Mouse (Mus musculus) MEL (cell line): Measurements from ENCODE around the gene Hoxd4. TPM values are rescaled to one million over a fixed set of nuclear protein-coding genes. Genes with fewer than 3 reads are reported as not detected.

Source experiments
- DNase-seq: peaks from one replicate; pipeline ENCODE4 v3.0.0; 2011; ENCODE audit warnings: low read depth, low spot score
- H3K27ac ChIP-seq: 2 replicates; pipeline ENCODE4 v1.5.1; 2012; ENCODE audit warnings: low read depth, mild to moderate bottlenecking, control low read depth, low read length, moderate library complexity; ENCODE audit not compliant: control insufficient read depth
- H3K27me3 ChIP-seq, 2 experiments: fragments of 150-350 bp in 1 of 2; sonication (generic) in 1 of 2; 2 replicates each; pipeline ENCODE4 v1.6.1; 2012; ENCODE audit warnings: low read length in 2 of 2, mild to moderate bottlenecking in 2 of 2, improper control_type of control experiment in 1 of 2, moderate library complexity in 1 of 2; ENCODE audit not compliant: insufficient read depth in 2 of 2, control insufficient read depth in 1 of 2
- H3K36me3 ChIP-seq, 2 experiments: 2 replicates each; pipeline ENCODE4 v1.6.1; 2012 to 2014; ENCODE audit warnings: low read length in 2 of 2, improper control_type of control experiment in 1 of 2, inconsistent platforms in 1 of 2, mild to moderate bottlenecking in 1 of 2; ENCODE audit not compliant: insufficient read depth in 2 of 2, control insufficient read depth in 1 of 2
- H3K4me1 ChIP-seq, 2 experiments: fragments of 150-350 bp in 1 of 2; sonication (generic) in 1 of 2; 2 replicates each; pipeline ENCODE4 v1.6.1; 2012; ENCODE audit warnings: low read length in 2 of 2, improper control_type of control experiment in 1 of 2, mild to moderate bottlenecking in 1 of 2; ENCODE audit not compliant: insufficient read depth in 2 of 2, control insufficient read depth in 1 of 2
- H3K4me3 ChIP-seq, 2 experiments: fragments of 150-350 bp in 1 of 2; sonication (generic) in 1 of 2; 2 replicates each; pipeline ENCODE4 v1.5.1; 2012; ENCODE audit warnings: low read depth in 2 of 2, low read length in 2 of 2, mild to moderate bottlenecking in 2 of 2, moderate library complexity in 2 of 2, control low read depth in 1 of 2, improper control_type of control experiment in 1 of 2; ENCODE audit not compliant: control insufficient read depth in 1 of 2, insufficient read depth in 1 of 2
- H3K79me2 ChIP-seq: 2 replicates; pipeline ENCODE4 v1.6.1; 2012; ENCODE audit warnings: mild to moderate bottlenecking, low read length, moderate library complexity; ENCODE audit not compliant: control insufficient read depth, poor library complexity, insufficient read depth
- H3K9ac ChIP-seq: 2 replicates; pipeline ENCODE4 v1.6.1; 2012; ENCODE audit warnings: low read depth, mild to moderate bottlenecking, control low read depth, low read length, moderate library complexity; ENCODE audit not compliant: control insufficient read depth, poor library complexity, severe bottlenecking
- H3K9me3 ChIP-seq: fragments of 150-350 bp; sonication (generic); replicated peaks from 2 replicates; pipeline ENCODE4 v1.6.1; 2012; ENCODE audit warnings: mild to moderate bottlenecking, low read length, improper control_type of control experiment, moderate library complexity; ENCODE audit not compliant: insufficient read depth
- CHD1 ChIP-seq: IDR thresholded peaks from 2 replicates; pipeline ENCODE4 v1.6.1; 2012; ENCODE audit warnings: low read depth, mild to moderate bottlenecking, inconsistent platforms, low read length, improper control_type of control experiment
- CTCF ChIP-seq, 3 experiments: IDR thresholded peaks in 2 of 3; conservative IDR thresholded peaks in 1 of 3; 2 replicates each; pipeline ENCODE4 v1.5.1; 2011 to 2012; ENCODE audit warnings: low read length in 3 of 3, low read depth in 2 of 3, mild to moderate bottlenecking in 2 of 3, improper control_type of control experiment in 1 of 3, inconsistent platforms in 1 of 3, mixed read lengths in 1 of 3, moderate library complexity in 1 of 3; ENCODE audit not compliant: control insufficient read depth in 1 of 3, insufficient read depth in 1 of 3, poor library complexity in 1 of 3, severe bottlenecking in 1 of 3
- GABPA ChIP-seq: IDR thresholded peaks from 2 replicates; pipeline ENCODE4 v1.6.1; 2012; ENCODE audit warnings: low read depth, mild to moderate bottlenecking, inconsistent platforms, low read length, improper control_type of control experiment, moderate library complexity
- KAT2A ChIP-seq: conservative IDR thresholded peaks from 2 replicates; pipeline ENCODE4 v1.6.1; 2012; ENCODE audit warnings: low read depth, low read length, improper control_type of control experiment, inconsistent platforms
- MAFK ChIP-seq: IDR thresholded peaks from 2 replicates; pipeline ENCODE4 v1.6.1; 2011; ENCODE audit warnings: low read depth, mild to moderate bottlenecking, low read length, improper control_type of control experiment, borderline replicate concordance
- MXI1 ChIP-seq: IDR thresholded peaks from 2 replicates; pipeline ENCODE4 v1.6.1; 2011; ENCODE audit warnings: mild to moderate bottlenecking, low read depth, low read length, improper control_type of control experiment
- NELFE ChIP-seq: IDR thresholded peaks from 2 replicates; pipeline ENCODE4 v1.6.1; 2011; ENCODE audit warnings: low read depth, low read length, improper control_type of control experiment
- NRF1 ChIP-seq: IDR thresholded peaks from 2 replicates; pipeline ENCODE4 v1.6.1; 2014; ENCODE audit warnings: low read depth, mild to moderate bottlenecking, inconsistent platforms, low read length, improper control_type of control experiment, moderate library complexity; ENCODE audit not compliant: poor library complexity, insufficient read depth, severe bottlenecking
- POLR2A ChIP-seq, 2 experiments: IDR thresholded peaks; 2 replicates each; pipeline ENCODE4 v1.6.1; 2011 to 2012; ENCODE audit warnings: low read length in 2 of 2, mild to moderate bottlenecking in 2 of 2, control low read depth in 1 of 2, improper control_type of control experiment in 1 of 2, low read depth in 1 of 2, moderate library complexity in 1 of 2; ENCODE audit not compliant: control insufficient read depth in 1 of 2, insufficient read depth in 1 of 2, poor library complexity in 1 of 2
- POLR2AphosphoS2 ChIP-seq: IDR thresholded peaks from 2 replicates; pipeline ENCODE4 v1.6.1; 2011; ENCODE audit warnings: low read length, improper control_type of control experiment
- RAD21 ChIP-seq: IDR thresholded peaks from 2 replicates; pipeline ENCODE4 v1.6.1; 2011; ENCODE audit warnings: mild to moderate bottlenecking, low read depth, low read length, improper control_type of control experiment
- SMC3 ChIP-seq: IDR thresholded peaks from 2 replicates; pipeline ENCODE4 v1.6.1; 2011; ENCODE audit warnings: low read depth, low read length, improper control_type of control experiment
- TAL1 ChIP-seq: IDR thresholded peaks from 2 replicates; pipeline ENCODE4 v1.6.1; 2012; ENCODE audit warnings: mild to moderate bottlenecking, inconsistent platforms, low read length, moderate library complexity, mixed read lengths
- USF1 ChIP-seq: IDR thresholded peaks from 2 replicates; pipeline ENCODE4 v1.6.1; 2014; ENCODE audit warnings: low read depth, mild to moderate bottlenecking, inconsistent platforms, low read length, improper control_type of control experiment, moderate library complexity
- USF2 ChIP-seq, 2 experiments: IDR thresholded peaks; 2 replicates each; pipeline ENCODE4 v1.6.1; 2011 to 2012; ENCODE audit warnings: improper control_type of control experiment in 2 of 2, low read length in 2 of 2, borderline replicate concordance in 1 of 2, inconsistent platforms in 1 of 2, low read depth in 1 of 2, mild to moderate bottlenecking in 1 of 2; ENCODE audit not compliant: insufficient read depth in 1 of 2
- ZC3H11A ChIP-seq: IDR thresholded peaks from 2 replicates; pipeline ENCODE4 v1.6.1; 2012; ENCODE audit warnings: low read depth, mild to moderate bottlenecking, inconsistent platforms, low read length, improper control_type of control experiment
- ZKSCAN1 ChIP-seq: IDR thresholded peaks from 2 replicates; pipeline ENCODE4 v1.6.1; 2012; ENCODE audit warnings: low read depth, mild to moderate bottlenecking, inconsistent platforms, low read length, improper control_type of control experiment, moderate library complexity
- ZNF384 ChIP-seq: IDR thresholded peaks from 2 replicates; pipeline ENCODE4 v1.6.1; 2012; ENCODE audit warnings: low read depth, mild to moderate bottlenecking, inconsistent platforms, low read length, improper control_type of control experiment
- polyA plus RNA-seq, 2 experiments: library from polyadenylated mRNA; stranded (reverse) in 1 of 2; unstranded in 1 of 2; fragments of >175 nt in 1 of 2; fragments of >200 nt in 1 of 2; gene quantifications; 2 replicates each; pipeline versions ENCODE4 v1.2.1 to v1.2.4; 2012; ENCODE audit warnings: low replicate concordance in 2 of 2, low read depth in 1 of 2; ENCODE audit not compliant: insufficient read length in 2 of 2, insufficient read depth in 1 of 2, missing spikeins in 1 of 2
- total RNA-seq: library from RNA; depleted of rRNA; stranded (reverse); fragments of 300-350 nt; gene quantifications from 2 replicates; pipeline ENCODE4 v1.2.3, GENCODE M21; 2012

Gene Hoxd4
- total and polyA plus RNA-seq, 3 experiments, result not detected

GRCm38 (mm10) chr2:74736688-74737577 is 25.2 kb downstream of the Hoxd4 start:
- Histone ChIP-seq H3K79me2 (no peaks in the 10 kb centered on the region), H3K36me3 (no peaks in the 10 kb centered on the region), H3K27me3 (peaks cover 0 to 2% of the 10 kb centered on the region in 2 experiments; a peak in 2 of 4 replicates), H3K4me3 (no peak overlapping the region), H3K9me3 (no peaks in the 10 kb centered on the region), H3K9ac (no peak overlapping the region), H3K4me1 (no peaks in the 10 kb centered on the region), H3K27ac (no peak overlapping the region)
- TF ChIP-seq KAT2A (no peak), NRF1 (no peak), MAFK (no peak), USF1 (no peak), ZKSCAN1 (no peak), ZNF384 (no peak)
- DNase-seq, result no peak

DNA sequence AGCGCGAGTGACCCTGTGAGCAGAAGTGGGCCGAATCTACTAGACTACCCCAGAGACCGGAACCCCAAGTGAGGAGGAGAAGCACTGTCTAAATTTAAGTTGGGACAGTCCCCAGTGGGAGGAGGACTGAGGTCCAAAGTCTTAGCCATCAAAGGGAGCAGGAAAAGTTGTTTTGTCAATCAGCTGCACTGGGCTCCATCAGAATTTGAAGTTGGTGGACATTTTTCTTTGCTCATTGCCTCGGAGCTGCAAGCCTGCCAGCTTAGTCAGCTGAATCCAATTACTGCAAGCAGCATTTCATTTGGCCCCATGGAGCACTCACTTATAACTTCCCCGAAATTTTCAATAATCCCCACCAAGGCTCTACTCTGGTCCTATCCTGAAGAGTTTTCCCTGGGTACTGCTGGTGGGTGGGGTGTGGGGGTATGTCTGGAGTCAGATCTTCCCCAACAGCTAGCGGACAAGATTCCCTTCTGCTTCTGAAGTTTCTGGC is 25.9 kb downstream of the Hoxd4 start:
- no peak overlapping the region for H3K9ac ChIP-seq
- H3K9me3 ChIP-seq, result no peaks in the 10 kb centered on the region
- H3K36me3 ChIP-seq, result no peaks in the 10 kb centered on the region
- H3K4me3 ChIP-seq, result no peak overlapping the region
- no peaks in the 10 kb centered on the region for H3K4me1 ChIP-seq
- no peak overlapping the region for H3K27ac ChIP-seq
- TF ChIP-seq MXI1, result no peak
- no peak for TF ChIP-seq POLR2AphosphoS2
- TF ChIP-seq RAD21, result no peak
- TF ChIP-seq POLR2A (IDR thresholded peaks at IDR 0.05; ENCODE audit: control insufficient read depth in 1 of 2, insufficient read depth in 1 of 2, low read depth in 1 of 2, low read length in 2 of 2, poor library complexity in 1 of 2), result no peak
- TF ChIP-seq USF2 (IDR thresholded peaks at IDR 0.05; ENCODE audit: borderline replicate concordance in 1 of 2, insufficient read depth in 1 of 2, low read depth in 1 of 2, low read length in 2 of 2), result no peak
- no peak for TF ChIP-seq CHD1
- TF ChIP-seq ZC3H11A, result no peak
- no peak for TF ChIP-seq SMC3
- no peak for TF ChIP-seq TAL1
- TF ChIP-seq CTCF (IDR thresholded peaks at IDR 0.05 in 2 of 3, conservative IDR thresholded peaks at IDR 0.05 in 1 of 3; ENCODE audit: control insufficient read depth in 1 of 3, insufficient read depth in 1 of 3, low read depth in 2 of 3, low read length in 3 of 3, poor library complexity in 1 of 3, severe bottlenecking in 1 of 3), result no peak
- TF ChIP-seq NELFE, result no peak
- no peak for TF ChIP-seq GABPA
- no peaks in the 10 kb centered on the region for H3K79me2 ChIP-seq
- peaks cover 0 to 2% of the 10 kb centered on the region in 2 experiments; a peak in 3 of 4 replicates for H3K27me3 ChIP-seq
- no peak for DNase-seq
